Mouse (Mus musculus): ENCODE results near the gene Pmm1. TPM values are rescaled to one million over a fixed set of nuclear protein-coding genes. Genes with fewer than 3 reads are reported as not detected.
A peak's percentile ranks its signal among the peaks of the same experiment; 100 is the strongest.

The Pmm1 gene
- total RNA-seq, 2 experiments from 2014 or later = 15.2 to 16.9 TPM

DNA sequence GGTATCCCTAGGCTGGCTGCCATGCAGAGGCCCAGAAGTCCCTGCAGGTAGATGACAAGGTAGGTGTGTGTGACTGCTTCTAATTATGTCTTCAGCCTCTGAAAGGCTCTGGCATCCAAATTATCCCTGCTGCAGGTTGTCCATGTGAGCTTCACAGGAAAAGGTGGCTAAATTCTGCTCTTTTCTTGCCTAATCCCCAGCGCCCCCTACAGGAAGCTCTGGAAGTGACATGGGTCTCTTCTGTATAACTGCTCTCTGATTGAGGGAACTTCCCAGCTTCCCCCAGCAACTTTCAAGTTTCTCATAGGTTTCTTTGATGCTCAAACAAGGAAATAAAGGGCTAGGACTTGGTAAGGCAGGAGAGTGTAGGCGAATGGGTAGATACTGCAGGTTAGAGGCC lies 55.8 kb downstream of the Pmm1 start:
- DNase-seq = peak; percentile 61

More for the DNA sequence above, 55.8 kb downstream of the Pmm1 start:
- intact Hi-C loops (cut with DNase I; ENCODE audit: low total_unique reads) = loop anchor here (5.0 kb wide), 1 partner anchor 73 kb away; no protein-coding TSS in a partner anchor

Other genes with a start within 250 kb of the Pmm1 start
- gene Zc3h7b, start 215.9 kb downstream of the Pmm1 start, total RNA-seq (2021) = 10 to 100 TPM; 30.8 to 37.9 TPM
- 10 to 100 TPM; 24.8 to 27.8 TPM for gene Rangap1, start 215.4 kb downstream of the Pmm1 start, total RNA-seq (2021)
- gene Tef, start 158.5 kb downstream of the Pmm1 start, total RNA-seq (2021) = 100 to 1,000 TPM; 101 to 115 TPM
- 100 to 1,000 TPM in 1 of 2 experiments, 10 to 100 TPM in 1; 44.8 to 106 TPM for gene Tob2, start 102.1 kb downstream of the Pmm1 start, total RNA-seq (2021)
- gene Phf5a, start 89.0 kb downstream of the Pmm1 start, total RNA-seq (2021) = 10 to 100 TPM; 40.8 to 41.2 TPM
- gene Aco2, start 88.6 kb downstream of the Pmm1 start, total RNA-seq (2021) = 1,000 to 10,000 TPM in 1 of 2 experiments, 100 to 1,000 TPM in 1; 894 to 1,160 TPM
- 1 to 10 TPM; 7.3 to 8.1 TPM for gene Polr3h, start 34.7 kb downstream of the Pmm1 start, total RNA-seq (2021)
- 1 to 10 TPM; 3.7 to 3.8 TPM for gene Csdc2, start 24.2 kb downstream of the Pmm1 start, total RNA-seq (2021)
- gene 1700029P11Rik, start 19.6 kb upstream of the Pmm1 start, total RNA-seq (2021) = not detected
- 10 to 100 TPM; 22.0 to 26.6 TPM for gene Xrcc6, start 26.9 kb upstream of the Pmm1 start, total RNA-seq (2021)
- gene Desi1, start 72.9 kb upstream of the Pmm1 start, total RNA-seq (2021) = 10 to 100 TPM; 18.8 to 23.9 TPM
- gene Snu13, start 86.7 kb upstream of the Pmm1 start, total RNA-seq (2021) = 10 to 100 TPM; 40.3 to 46.7 TPM
- gene 4930407I10Rik, start 98.2 kb upstream of the Pmm1 start, total RNA-seq (2021) = not detected
- under 1 TPM; 0.13 to 0.33 TPM for gene Mei1, start 109.1 kb upstream of the Pmm1 start, total RNA-seq (2021)
- gene Ccdc134, start 167.0 kb upstream of the Pmm1 start, total RNA-seq (2021) = 10 to 100 TPM; 18.5 to 18.7 TPM
- gene Srebf2, start 186.3 kb upstream of the Pmm1 start, total RNA-seq (2021) = 10 to 100 TPM; 13.7 to 22.9 TPM

Data from gastrocnemius, postnatal 14 days (tissue).